Mouse (Mus musculus) heart, postnatal 0 days (tissue): ENCODE measurements at regions not wholly inside any gene's neighbourhood (a gene's known extent, or its start where the extent isn't known, plus 50 kb on each side); places are given as distances from the start of the nearest gene placed in this dataset.

Experiments
- CTCF ChIP-seq: IDR thresholded peaks from 2 replicates; pipeline ENCODE4 v1.5.1; 2016; ENCODE audit warnings: antibody characterized with exemption, control low read depth, low read depth
- EP300 ChIP-seq: IDR thresholded peaks from 2 replicates; pipeline ENCODE4 v1.6.1; 2016; ENCODE audit warnings: antibody characterized with exemption, low read depth

GRCm38 (mm10) chr7:71962851-71963250 lies 343.6 kb downstream of the Mctp2 start:
- TF ChIP-seq CTCF (no peak), EP300 (no peak)
